Mouse (Mus musculus) spleen, adult 2 months (tissue): ENCODE measurements at regions not wholly inside any gene's neighbourhood (a gene's known extent, or its start where the extent isn't known, plus 50 kb on each side); places are given as distances from the start of the nearest gene placed in this dataset.

Experiments used
- CTCF ChIP-seq: fragments of 200-500 bp; IDR thresholded peaks from 2 replicates; pipeline ENCODE4 v1.5.1; 2011; ENCODE audit warnings: mild to moderate bottlenecking, inconsistent platforms; ENCODE audit not compliant: insufficient read depth, insufficient read length, insufficient replicate concordance; ENCODE audit errors: extremely low read depth
- POLR2A ChIP-seq: fragments of 200-500 bp; IDR thresholded peaks from 2 replicates; pipeline ENCODE4 v1.6.1; 2011; ENCODE audit warnings: low read depth, low read length, inconsistent platforms

GRCm38 (mm10) chrX:11552177-11552576, 224.6 kb downstream of the H2al1j start:
- no peak for TF ChIP-seq POLR2A
- no peak for TF ChIP-seq CTCF
